Mouse (Mus musculus) midbrain, postnatal 0 days (tissue): Measurements from ENCODE around the gene Ffar2. TPM values are rescaled to one million over a fixed set of nuclear protein-coding genes. Genes with fewer than 3 reads are reported as not detected.

Source experiments
- ATAC-seq: fragments of 200-750 bp; cut with Nextera tagmentation; 2 replicates; pipeline ENCODE4 v1.8.0; 2017; ENCODE audit warnings: moderate number of reproducible peaks, mild to moderate bottlenecking, moderate TSS enrichment, moderate library complexity; ENCODE audit not compliant: low FRiP score
- DNase-seq: peaks from one replicate; pipeline ENCODE4 v3.0.0-alpha.2; 2015; ENCODE audit warnings: low spot score
- H3K27ac ChIP-seq: fragments of 300-500 bp; sonication (generic); 2 replicates; pipeline ENCODE4 v1.5.1; 2014; ENCODE audit warnings: low read depth, mild to moderate bottlenecking, low read length, mixed read lengths
- H3K27me3 ChIP-seq: fragments of 300-500 bp; sonication (generic); 2 replicates; pipeline ENCODE4 v1.6.1; 2014; ENCODE audit warnings: low read length, control low read depth, mixed read lengths; ENCODE audit not compliant: insufficient read depth
- H3K36me3 ChIP-seq: fragments of 300-500 bp; sonication (generic); 2 replicates; pipeline ENCODE4 v1.6.1; 2014; ENCODE audit warnings: low read length, control low read depth, mixed read lengths; ENCODE audit not compliant: insufficient read depth
- H3K4me1 ChIP-seq: fragments of 300-500 bp; sonication (generic); 2 replicates; pipeline ENCODE4 v1.6.1; 2014; ENCODE audit warnings: mild to moderate bottlenecking, control low read depth, antibody characterized with exemption, low read length, mixed read lengths; ENCODE audit not compliant: insufficient read depth
- H3K4me2 ChIP-seq: fragments of 300-500 bp; sonication (generic); 2 replicates; pipeline ENCODE4 v1.6.1; 2014; ENCODE audit warnings: low read depth, mild to moderate bottlenecking, low read length, mixed read lengths; ENCODE audit not compliant: poor library complexity, severe bottlenecking
- H3K4me3 ChIP-seq: fragments of 300-500 bp; sonication (generic); 2 replicates; pipeline ENCODE4 v1.5.1; 2014; ENCODE audit warnings: low read depth, mild to moderate bottlenecking, low read length, moderate library complexity
- H3K9ac ChIP-seq: fragments of 300-500 bp; sonication (generic); replicated peaks from 2 replicates; pipeline ENCODE4 v1.6.1; 2014; ENCODE audit warnings: mild to moderate bottlenecking, low read length, moderate library complexity, mixed read lengths; ENCODE audit not compliant: poor library complexity, severe bottlenecking
- H3K9me3 ChIP-seq: fragments of 300-500 bp; sonication (generic); 2 replicates; pipeline ENCODE4 v1.6.1; 2016; ENCODE audit warnings: low read length, control low read depth
- CTCF ChIP-seq: IDR thresholded peaks from 2 replicates; pipeline ENCODE4 v1.5.1; 2016; ENCODE audit warnings: antibody characterized with exemption, mild to moderate bottlenecking
- WGBS: fragments of 180-500 bp; shearing (Covaris S2); extraction: QIAGEN DNeasy Blood & Tissue Kit; methylation state at CpG from one replicate; pipeline ENCODE4 v1.1.7; 2014; 5-methylcytosine and 5-hydroxymethylcytosine counted together
- polyA plus RNA-seq: library from polyadenylated mRNA; unstranded; fragments of >200 nt; fragmentation: Nextera tagmentation; extraction: Ambion mirVana; gene quantifications from 2 replicates; pipeline ENCODE4 v1.2.1, GENCODE M21; 2015
- total RNA-seq: library from RNA; depleted of rRNA; stranded (reverse); fragments of >200 nt; gene quantifications from 2 replicates; pipeline ENCODE4 v1.2.3, GENCODE M21; 2014

Gene Ffar2
- total and polyA plus RNA-seq, 2 experiments from 2014 or later = 0.25 TPM; not detected in 1

GRCm38 (mm10) chr7:30804026-30804715 lies 19.4 kb downstream of the Ffar2 start:
- Histone ChIP-seq H3K4me3 (no peak overlapping the region), H3K4me2 (no peak overlapping the region), H3K36me3 (no peaks in the 10 kb centered on the region), H3K27ac (no peak overlapping the region), H3K27me3 (no peaks in the 10 kb centered on the region), H3K9ac (no peak overlapping the region), H3K4me1 (no peaks in the 10 kb centered on the region), H3K9me3 (0 out of 2 replicates have a peak, but pooled peaks cover 5% of the 10 kb centered on the region)
- ATAC-seq = no peak
- no peak for TF ChIP-seq CTCF
- no peak for DNase-seq
- WGBS = 85% methylated on average over 9 of the region's 9 CpGs

GRCm38 (mm10) chr7:30803256-30803655 lies 20.3 kb downstream of the Ffar2 start:
- Histone ChIP-seq H3K36me3 (no peaks in the 10 kb centered on the region), H3K4me3 (no peak overlapping the region), H3K27ac (no peak overlapping the region), H3K4me1 (no peaks in the 10 kb centered on the region), H3K4me2 (no peak overlapping the region), H3K9me3 (0 out of 2 replicates have a peak, but pooled peaks cover 5% of the 10 kb centered on the region), H3K27me3 (no peaks in the 10 kb centered on the region), H3K9ac (no peak overlapping the region)
- TF ChIP-seq CTCF = no peak
- ATAC-seq (no peak), DNase-seq (no peak)
- 97% methylated on average over 3 of the region's 3 CpGs for WGBS

- no peak for ATAC-seq
- no peak for DNase-seq
- no peak overlapping the region for H3K4me2 ChIP-seq
- H3K4me1 ChIP-seq = no peaks in the 10 kb centered on the region
- 0 out of 2 replicates have a peak, but pooled peaks cover 5% of the 10 kb centered on the region for H3K9me3 ChIP-seq
- no peak overlapping the region for H3K27ac ChIP-seq
- no peaks in the 10 kb centered on the region for H3K27me3 ChIP-seq
- H3K9ac ChIP-seq = no peak overlapping the region
- no peaks in the 10 kb centered on the region for H3K36me3 ChIP-seq
- 0 out of 2 replicates have a peak, but pooled peaks have one; percentile 3 for TF ChIP-seq CTCF
- no peak overlapping the region for H3K4me3 ChIP-seq
Measured at GRCm38 (mm10) chr7:30800653-30801052, 22.9 kb downstream of the Ffar2 start.

- TF ChIP-seq CTCF = no peak
- WGBS = 78% methylated on average over 1 of the region's 1 CpGs
- DNase-seq (no peak), ATAC-seq (no peak)
- no peak overlapping the region for H3K9ac ChIP-seq
- H3K27ac ChIP-seq = no peak overlapping the region
- no peaks in the 10 kb centered on the region for H3K9me3 ChIP-seq
- no peaks in the 10 kb centered on the region for H3K4me1 ChIP-seq
- H3K4me2 ChIP-seq = no peak overlapping the region
- H3K36me3 ChIP-seq = no peaks in the 10 kb centered on the region
- no peaks in the 10 kb centered on the region for H3K27me3 ChIP-seq
- H3K4me3 ChIP-seq = no peak overlapping the region
Measured at GRCm38 (mm10) chr7:30796790-30797189, 26.8 kb downstream of the Ffar2 start.

GRCm38 (mm10) chr7:30794921-30795320 lies 28.7 kb downstream of the Ffar2 start:
- Histone ChIP-seq H3K4me2 (no peak overlapping the region), H3K4me1 (no peaks in the 10 kb centered on the region), H3K4me3 (no peak overlapping the region), H3K9ac (no peak overlapping the region), H3K27me3 (no peaks in the 10 kb centered on the region), H3K27ac (no peak overlapping the region), H3K9me3 (no peaks in the 10 kb centered on the region), H3K36me3 (no peaks in the 10 kb centered on the region)
- no peak for TF ChIP-seq CTCF
- DNase-seq = no peak
- ATAC-seq = no peak

- TF ChIP-seq CTCF = no peak
- Histone ChIP-seq H3K4me3 (no peak overlapping the region), H3K27me3 (no peaks in the 10 kb centered on the region), H3K9me3 (no peaks in the 10 kb centered on the region), H3K36me3 (no peaks in the 10 kb centered on the region), H3K27ac (no peak overlapping the region), H3K4me1 (no peaks in the 10 kb centered on the region), H3K4me2 (no peak overlapping the region), H3K9ac (no peak overlapping the region)
- DNase-seq (no peak), ATAC-seq (no peak)
- WGBS = 26% methylated on average over 9 of the region's 9 CpGs
Measured at GRCm38 (mm10) chr7:30791921-30792320, 31.7 kb downstream of the Ffar2 start.
